ENCODE assay signal across 11 mouse cellular contexts in the genomic region with DNA sequence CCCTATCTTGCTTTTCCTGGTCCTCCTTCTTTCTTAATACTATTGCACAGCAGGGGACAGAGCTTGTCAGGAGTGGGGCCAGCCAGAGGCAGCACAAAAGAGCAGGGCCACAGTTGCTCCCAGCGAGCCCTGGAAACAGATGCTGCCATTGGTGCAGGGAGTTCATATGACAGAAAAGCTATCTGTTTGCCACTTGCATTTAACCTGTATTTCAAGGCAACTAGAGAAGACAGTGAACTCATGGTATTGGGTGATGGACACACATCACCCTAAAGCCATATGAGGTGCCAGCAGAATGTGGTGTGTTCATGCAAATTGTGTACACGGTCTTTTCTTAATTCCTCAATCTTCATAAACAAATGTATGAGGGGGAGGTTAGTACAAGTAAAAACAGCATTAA.
DNase-seq lines count a peak whose midpoint lies in the region; ATAC-seq and TF ChIP-seq lines count a peak whose summit lies in the region.
"Had no signal": no experiment of that assay in that cellular context is flagged by ENCODE, and none has a peak within 500 bp of the region (broad histone marks: within the 10 kb centered on the region; RNA-seq: fewer than 3 reads in every experiment).

No protein-coding gene starts in this region.

- H3K27me3 ChIP-seq in hindbrain, embryonic 10.5 days (ENCODE audit: insufficient read depth, poor library complexity, severe bottlenecking): no peaks in the 10 kb centered on the region
- H3K27me3 ChIP-seq in midbrain, embryonic 12.5 days: no peaks in the 10 kb centered on the region
- no peaks in the 10 kb centered on the region for H3K27me3 ChIP-seq in lung, postnatal 0 days (replicated peaks; ENCODE audit: insufficient read depth, low read length)

- H3K4me2 ChIP-seq in midbrain, embryonic 12.5 days (replicated peaks): 0 out of 2 replicates have a peak overlapping the region, but pooled peaks have one; percentile 11
- H3K4me2 ChIP-seq in lung, postnatal 0 days (replicated peaks; ENCODE audit: low read depth, low read length): no peak overlapping the region

- H3K9ac ChIP-seq in midbrain, embryonic 12.5 days (replicated peaks): no peak overlapping the region
- no peak overlapping the region for H3K9ac ChIP-seq in lung, postnatal 0 days (replicated peaks; ENCODE audit: low read depth)

- ATAC-seq in midbrain, embryonic 12.5 days (ENCODE audit: low FRiP score, low read depth): peak; percentile 80
- no peak for ATAC-seq in lung, postnatal 0 days

- H3K36me3 ChIP-seq in hindbrain, embryonic 10.5 days: no peaks in the 10 kb centered on the region
- no peaks in the 10 kb centered on the region for H3K36me3 ChIP-seq in midbrain, embryonic 12.5 days
- no peaks in the 10 kb centered on the region for H3K36me3 ChIP-seq in lung, postnatal 0 days (ENCODE audit: insufficient read depth, low read length)

- TF ChIP-seq EP300 in lung, postnatal 0 days (IDR thresholded peaks at IDR 0.05): no peak

- peak; percentile 60 for DNase-seq in embryo, embryonic 10 days (ENCODE audit: low spot score)
- DNase-seq in embryo, embryonic 9.5 days (ENCODE audit: extremely low spot score): no peak
- peak; percentile 65 for DNase-seq in embryo, embryonic 10.5 days (ENCODE audit: low spot score)
- DNase-seq in hindbrain, embryonic 10.5 days (ENCODE audit: low spot score): peak; percentile 54
- no peak for DNase-seq in lung, postnatal 0 days (ENCODE audit: low spot score)
- DNase-seq in gastrocnemius, adult 18-20 months (ENCODE audit: low spot score): no peak
- DNase-seq in layer of hippocampus, adult 8-10 months (ENCODE audit: low spot score in 2 of 2): no peak
- DNase-seq: cerebellum, adult 11 months; gastrocnemius, postnatal 14 days had no signal

- peak overlapping the region; percentile 87 for H3K27ac ChIP-seq in hindbrain, embryonic 10.5 days
- peak overlapping the region; percentile 92 for H3K27ac ChIP-seq in midbrain, embryonic 12.5 days (replicated peaks)
- H3K27ac ChIP-seq in lung, postnatal 0 days (ENCODE audit: low read length): no peak overlapping the region

- no peak overlapping the region; the same call in 1 of the 2 replicates for H3K4me3 ChIP-seq in hindbrain, embryonic 10.5 days
- H3K4me3 ChIP-seq in midbrain, embryonic 12.5 days: no peak overlapping the region
- no peak overlapping the region for H3K4me3 ChIP-seq in lung, postnatal 0 days (ENCODE audit: low read depth, low read length)

- 25% methylated on average over 2 of the region's 2 CpGs for WGBS in hindbrain, embryonic 10.5 days
- WGBS in midbrain, embryonic 12.5 days: 12% methylated on average over 2 of the region's 2 CpGs
- WGBS in lung, postnatal 0 days: 72% methylated on average over 2 of the region's 2 CpGs

- peaks cover 54% of the 10 kb centered on the region for H3K4me1 ChIP-seq in hindbrain, embryonic 10.5 days (replicated peaks)
- peaks cover 36% of the 10 kb centered on the region for H3K4me1 ChIP-seq in midbrain, embryonic 12.5 days
- H3K4me1 ChIP-seq in lung, postnatal 0 days (ENCODE audit: insufficient read depth, low read depth, low read length): no peaks in the 10 kb centered on the region

- no peak for TF ChIP-seq CTCF in lung, postnatal 0 days (IDR thresholded peaks at IDR 0.05)

- no peaks in the 10 kb centered on the region for H3K9me3 ChIP-seq in hindbrain, embryonic 10.5 days
- no peaks in the 10 kb centered on the region for H3K9me3 ChIP-seq in midbrain, embryonic 12.5 days
- H3K9me3 ChIP-seq in lung, postnatal 0 days (ENCODE audit: low read length): no peaks in the 10 kb centered on the region
- H3K9me3 ChIP-seq: G1E had no signal

Comparison
In these comparisons a context has a peak if more than half of its experiments do, and no peak if none do; other contexts are left out.
1. DNase-seq: peak in embryo, embryonic 10 days (single experiment), embryo, embryonic 10.5 days (single experiment) and hindbrain, embryonic 10.5 days (single experiment); none in embryo, embryonic 9.5 days (single experiment), lung, postnatal 0 days (single experiment), gastrocnemius, adult 18-20 months (single experiment) and layer of hippocampus, adult 8-10 months (0 of 2).